Mouse (Mus musculus): ENCODE measurements around the gene Ankrd33b. TPM values are rescaled to one million over a fixed set of nuclear protein-coding genes. Genes with fewer than 3 reads are reported as not detected.

Ankrd33b gene
- total RNA-seq, 2 experiments from 2014 or later, result 70.4 to 76.4 TPM

DNA sequence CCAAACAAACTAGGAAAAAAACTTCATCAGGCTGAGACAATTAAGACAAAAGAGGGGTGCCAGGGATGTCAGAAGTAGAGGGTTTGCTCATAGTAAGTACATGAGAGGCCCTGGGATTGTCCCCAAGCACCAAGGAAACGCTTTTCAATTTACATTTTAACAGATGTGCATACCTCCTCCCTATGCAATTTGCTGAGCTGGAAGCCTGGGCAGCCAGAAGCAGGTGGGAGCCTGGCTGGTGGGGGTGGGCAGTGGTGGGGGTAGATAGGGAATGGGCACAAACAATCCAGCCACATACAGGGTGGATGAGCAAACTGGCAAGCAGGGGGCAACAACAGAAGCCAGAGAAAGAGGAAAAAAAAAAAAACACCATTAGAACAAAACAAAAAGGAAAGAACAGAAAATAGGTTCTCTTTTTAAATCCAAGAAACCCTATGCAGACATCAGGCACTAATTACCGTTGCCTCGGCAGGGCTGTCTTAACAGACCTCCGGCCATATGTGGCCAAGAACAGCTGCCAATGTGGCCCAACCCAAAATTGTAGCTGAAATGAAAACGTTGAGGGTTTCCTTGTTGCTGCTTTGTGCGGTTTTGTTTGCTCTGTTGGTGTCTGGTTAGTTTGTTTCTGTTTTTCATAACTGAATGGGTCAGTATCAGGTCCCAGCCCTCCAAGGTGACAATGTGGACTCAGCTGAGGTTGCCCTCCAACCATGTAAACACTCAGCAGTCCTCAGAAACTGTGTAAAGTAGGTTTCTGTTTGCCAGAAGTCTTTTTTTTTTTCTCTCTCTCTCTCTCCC lies 49.2 kb downstream of the Ankrd33b start:
- no peak for DNase-seq (ENCODE audit: low spot score in 2 of 2)
- intact Hi-C loops (cut with DNase I), result loop anchor here (2.0 to 5.0 kb wide), 4 partner anchors 18 to 269 kb away; partner anchors contain the start of gene Ankrd33b

DNA sequence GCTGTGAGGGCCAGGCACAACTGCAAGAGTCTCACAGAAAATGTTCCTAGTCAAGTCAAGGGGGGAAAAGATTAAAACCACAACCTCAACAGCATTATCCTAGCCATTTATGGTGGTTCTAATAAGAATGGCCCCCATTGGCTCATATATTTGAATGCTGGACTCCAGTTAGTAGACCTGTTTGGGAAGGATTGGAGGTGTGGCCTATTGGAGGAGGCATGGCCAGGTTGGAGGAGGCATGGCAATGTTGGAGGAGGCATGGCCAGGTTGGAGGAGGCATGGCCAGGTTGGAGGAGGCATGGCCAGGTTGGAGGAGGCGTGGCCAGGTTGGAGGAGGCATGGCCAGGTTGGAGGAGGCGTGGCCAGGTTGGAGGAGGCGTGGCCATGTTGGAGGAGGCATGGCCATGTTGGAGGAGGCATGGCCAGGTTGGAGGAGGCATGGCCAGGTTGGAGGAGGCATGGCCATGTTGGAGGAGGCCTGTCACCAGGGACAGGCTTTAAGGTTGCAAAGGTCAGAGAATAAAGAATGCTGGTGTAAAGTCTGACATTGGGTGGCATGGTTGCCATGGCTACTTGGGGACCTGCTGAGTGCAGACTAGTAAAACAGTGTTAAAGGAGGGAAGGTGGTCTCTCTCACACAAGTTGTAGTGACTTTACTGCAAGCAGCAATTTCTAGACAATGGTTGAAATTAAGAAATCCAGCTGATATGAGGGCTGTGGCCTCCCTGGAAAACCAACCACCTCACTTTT lies 50.3 kb downstream of the Ankrd33b start:
- no peak for DNase-seq (ENCODE audit: low spot score in 2 of 2)
- intact Hi-C loops (cut with DNase I), result loop anchor here (5.0 kb wide), 3 partner anchors 50 to 270 kb away; partner anchors contain the start of gene Ankrd33b

DNA sequence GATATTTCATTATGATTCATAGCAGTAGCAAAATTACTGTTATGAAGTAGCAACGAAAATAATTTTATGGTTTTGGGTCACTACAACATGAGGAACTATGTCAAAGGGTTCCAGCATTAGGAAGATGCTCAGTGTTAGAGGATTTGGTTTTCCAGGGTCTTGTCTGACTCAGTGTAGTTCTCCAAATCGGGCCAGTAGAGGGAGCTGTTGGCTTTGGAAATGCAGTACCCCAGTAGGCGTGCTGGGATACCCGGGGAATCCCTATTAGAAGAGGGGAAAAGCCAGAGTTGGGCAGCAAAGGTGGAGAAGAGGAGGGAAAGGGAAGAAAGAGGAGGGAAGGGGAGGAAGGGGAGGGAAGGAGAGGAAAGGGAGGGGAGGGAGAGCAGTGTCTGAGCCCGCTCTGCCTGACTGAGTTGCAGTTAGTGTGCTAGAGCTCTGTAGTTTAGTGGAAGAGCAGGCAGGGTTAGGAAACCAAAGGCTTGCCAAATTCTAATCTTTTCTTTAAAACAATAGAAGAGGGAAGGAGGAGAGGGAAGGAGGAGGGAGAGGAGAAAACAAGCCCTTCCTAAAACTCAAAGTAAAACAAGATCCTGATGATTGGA lies 51.8 kb downstream of the Ankrd33b start:
- intact Hi-C loops (cut with DNase I), result loop anchor here (1.0 to 5.0 kb wide), 4 partner anchors 52 to 272 kb away; partner anchors contain the start of gene Ankrd33b
- DNase-seq (ENCODE audit: low spot score in 2 of 2), result peak; percentile 74 to 80

DNA sequence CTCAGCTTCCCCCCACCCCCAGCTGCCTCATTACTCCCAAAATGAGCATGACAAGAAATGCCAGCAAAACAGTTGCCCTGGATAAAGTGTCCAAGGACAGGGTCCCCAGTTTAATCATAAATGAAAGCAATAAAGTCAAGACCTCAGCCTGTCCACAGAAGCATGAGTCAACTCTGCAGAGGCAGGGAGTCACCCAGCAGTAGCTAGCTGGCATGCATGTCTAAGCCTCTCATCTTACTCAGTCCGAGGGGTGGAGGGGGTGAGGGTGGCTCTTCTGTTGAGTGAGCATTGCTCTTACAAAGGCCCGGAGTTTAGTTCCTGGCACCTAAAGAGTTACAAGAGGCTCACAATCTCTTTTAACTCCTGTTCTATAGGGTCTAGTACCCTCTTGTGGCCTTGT lies 55.5 kb downstream of the Ankrd33b start:
- intact Hi-C loops (cut with DNase I), result no loop called here

DNA sequence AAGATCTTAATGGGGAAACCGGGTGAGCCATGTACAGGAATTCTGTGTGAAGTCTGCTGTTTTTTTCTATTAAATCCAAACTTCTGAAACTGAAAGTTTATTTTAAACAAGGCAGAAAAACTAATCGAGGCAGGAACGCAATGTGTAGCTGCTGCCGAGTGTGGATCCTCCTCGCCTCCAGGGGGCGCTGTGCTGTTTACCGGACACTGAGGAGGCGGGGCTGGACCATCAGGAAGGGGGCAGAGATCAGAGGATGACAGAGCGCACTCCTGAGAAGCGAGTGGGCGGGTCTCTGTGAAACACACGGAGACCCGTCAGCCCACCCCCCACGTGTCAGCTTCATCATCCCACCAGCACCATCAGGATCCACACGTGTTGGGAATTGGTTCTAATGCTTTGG lies 58.0 kb downstream of the Ankrd33b start:
- DNase-seq (ENCODE audit: low spot score in 2 of 2), result no peak
- intact Hi-C loops (cut with DNase I), result no loop called here

More for the DNA sequence above, 55.5 kb downstream of the Ankrd33b start:
- no peak for DNase-seq (ENCODE audit: low spot score in 2 of 2)

DNA sequence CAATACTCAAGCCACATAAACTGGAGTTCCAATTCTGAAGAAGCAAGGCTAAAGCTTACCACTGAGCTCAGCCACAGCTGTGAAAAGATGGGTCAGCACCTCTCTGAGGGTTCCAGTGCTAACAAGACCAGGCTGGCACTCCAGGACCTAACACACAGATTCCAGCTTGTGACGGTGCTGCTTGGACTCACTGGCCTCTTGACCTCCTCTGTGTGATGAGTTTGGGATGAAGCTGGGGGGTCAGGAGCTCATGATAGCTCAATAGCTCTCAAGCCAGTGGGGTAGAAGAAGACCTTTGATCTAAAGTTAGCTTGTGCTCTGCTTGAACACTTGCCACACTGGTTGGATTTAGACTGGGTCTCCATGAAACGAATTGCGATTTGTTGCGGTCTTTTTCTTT lies 60.8 kb downstream of the Ankrd33b start:
- intact Hi-C loops (cut with DNase I), result no loop called here

DNA sequence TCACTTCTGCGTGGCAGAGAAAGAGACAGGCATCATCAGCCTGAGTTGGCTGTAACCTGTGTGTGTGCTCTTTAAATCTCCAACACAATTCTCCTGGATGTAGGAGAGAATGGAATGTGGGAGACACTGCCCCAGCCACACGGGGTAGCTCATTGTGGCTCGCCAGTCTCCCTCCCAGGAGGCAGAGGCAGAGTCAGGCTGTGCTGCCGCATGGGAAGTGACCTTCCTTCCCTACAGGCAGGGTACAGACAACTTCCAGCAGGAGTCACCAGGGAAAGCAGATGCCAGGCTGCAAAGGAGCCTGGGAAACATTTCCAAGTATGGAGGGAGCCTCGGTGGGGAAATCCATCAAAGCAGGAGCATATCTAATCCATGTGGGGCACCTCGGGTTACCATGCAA lies 62.3 kb downstream of the Ankrd33b start:
- no peak for DNase-seq (ENCODE audit: low spot score in 2 of 2)
- intact Hi-C loops (cut with DNase I), result no loop called here

More for the DNA sequence above, 60.8 kb downstream of the Ankrd33b start:
- DNase-seq (ENCODE audit: low spot score in 2 of 2), result no peak

DNA sequence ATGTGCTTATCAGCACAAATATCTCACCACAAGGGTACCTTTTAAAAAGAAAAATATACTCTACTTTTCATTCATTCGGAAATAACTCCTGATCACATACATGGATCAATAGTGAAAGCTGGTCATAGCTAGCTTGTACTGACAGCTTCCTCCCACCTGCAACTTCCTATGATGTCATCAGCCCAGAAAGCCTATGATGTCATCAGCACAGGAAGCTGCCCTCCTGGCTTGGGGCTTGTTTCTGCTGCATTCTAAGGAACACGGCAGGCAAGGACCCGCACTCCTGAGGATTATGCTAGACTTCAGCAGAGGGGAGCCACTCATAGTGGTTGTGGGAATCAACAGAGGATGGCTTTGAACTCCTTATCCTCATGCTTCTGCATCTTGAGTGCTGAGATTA lies 63.2 kb downstream of the Ankrd33b start:
- intact Hi-C loops (cut with DNase I), result no loop called here
- DNase-seq (ENCODE audit: low spot score in 2 of 2), result no peak

DNA sequence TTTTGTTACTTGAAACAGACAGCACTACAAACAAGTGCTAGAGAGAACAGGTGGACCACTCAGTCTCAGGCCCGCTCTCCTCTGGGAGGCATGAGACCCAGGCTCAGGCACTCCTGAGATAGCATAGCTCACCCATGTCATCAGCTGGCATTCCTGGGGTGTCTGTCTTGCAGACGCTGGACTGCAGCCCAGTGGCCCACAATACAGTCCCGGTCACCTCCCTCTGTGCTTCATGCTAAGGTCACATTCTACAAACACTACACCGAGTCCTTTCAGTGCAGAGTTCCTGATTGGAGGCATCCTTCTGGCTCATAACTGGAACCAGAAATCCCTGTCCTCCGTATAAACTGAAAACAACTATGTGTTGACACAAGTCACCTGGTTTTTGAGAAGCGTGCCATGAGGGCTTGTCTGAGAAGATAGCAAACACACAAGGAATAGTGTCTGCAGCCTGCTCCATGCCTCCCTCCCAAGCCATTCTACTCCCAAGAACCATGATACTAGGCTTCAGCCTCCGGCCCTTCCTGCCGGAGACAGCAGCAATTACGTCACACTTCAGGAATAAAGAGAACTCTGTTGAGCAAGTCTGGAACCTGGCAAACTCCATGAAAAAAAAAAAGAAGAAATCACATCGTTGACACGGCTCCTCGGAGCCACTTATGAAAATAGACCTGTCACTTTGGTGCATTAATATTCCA lies 65.1 kb downstream of the Ankrd33b start:
- intact Hi-C loops (cut with DNase I), result no loop called here
- no peak for DNase-seq (ENCODE audit: low spot score in 2 of 2)

DNA sequence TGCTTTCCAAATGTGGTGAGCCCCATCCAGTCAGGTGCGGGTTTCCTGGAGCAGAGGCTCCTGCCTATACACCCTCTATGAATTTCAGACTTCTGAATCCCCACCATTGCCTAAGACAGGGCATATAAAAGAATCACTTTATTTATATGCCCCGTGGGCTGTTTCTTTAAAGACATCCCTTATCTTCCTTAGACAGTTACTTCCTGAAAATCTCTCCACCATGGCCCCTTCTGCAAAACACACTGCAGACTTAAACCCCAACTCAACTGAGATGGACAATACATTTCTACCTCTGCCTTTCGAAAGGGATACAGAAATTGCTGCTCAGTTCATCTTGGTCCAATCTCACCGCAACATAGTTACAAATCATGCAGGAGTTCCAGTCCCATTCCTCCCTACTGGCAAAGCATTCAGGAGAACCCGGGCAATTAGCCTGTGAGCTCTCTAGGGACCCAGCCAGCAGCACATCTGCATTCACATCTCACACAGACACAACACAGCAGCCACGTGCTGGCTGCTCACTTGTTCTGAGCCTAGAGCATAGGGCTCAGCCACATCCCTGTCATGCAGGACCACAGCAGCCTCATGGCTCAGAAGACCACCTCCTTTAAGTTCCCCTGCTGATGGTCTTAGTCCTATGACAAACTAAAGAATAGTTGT lies 68.1 kb downstream of the Ankrd33b start:
- DNase-seq (ENCODE audit: low spot score in 2 of 2), result no peak
- intact Hi-C loops (cut with DNase I), result no loop called here

DNA sequence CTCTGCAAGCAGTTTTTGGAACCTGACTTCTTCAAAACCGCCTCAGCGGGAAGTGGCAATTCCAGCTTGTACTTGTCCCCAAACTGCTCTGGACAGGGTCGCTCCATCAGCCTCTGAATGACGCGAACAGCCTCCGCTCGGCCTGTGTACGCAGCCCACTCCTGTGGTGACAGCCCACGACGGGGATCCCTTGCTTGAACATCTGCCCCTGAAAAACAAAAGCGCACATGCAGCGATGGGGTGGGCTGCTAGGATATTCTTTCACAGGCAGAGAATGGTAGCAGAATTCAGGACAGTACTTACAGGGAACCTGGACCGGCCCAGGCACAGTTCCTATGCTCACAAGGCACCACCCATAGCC lies 69.8 kb downstream of the Ankrd33b start:
- intact Hi-C loops (cut with DNase I), result no loop called here
- DNase-seq (ENCODE audit: low spot score in 2 of 2), result no peak

DNA sequence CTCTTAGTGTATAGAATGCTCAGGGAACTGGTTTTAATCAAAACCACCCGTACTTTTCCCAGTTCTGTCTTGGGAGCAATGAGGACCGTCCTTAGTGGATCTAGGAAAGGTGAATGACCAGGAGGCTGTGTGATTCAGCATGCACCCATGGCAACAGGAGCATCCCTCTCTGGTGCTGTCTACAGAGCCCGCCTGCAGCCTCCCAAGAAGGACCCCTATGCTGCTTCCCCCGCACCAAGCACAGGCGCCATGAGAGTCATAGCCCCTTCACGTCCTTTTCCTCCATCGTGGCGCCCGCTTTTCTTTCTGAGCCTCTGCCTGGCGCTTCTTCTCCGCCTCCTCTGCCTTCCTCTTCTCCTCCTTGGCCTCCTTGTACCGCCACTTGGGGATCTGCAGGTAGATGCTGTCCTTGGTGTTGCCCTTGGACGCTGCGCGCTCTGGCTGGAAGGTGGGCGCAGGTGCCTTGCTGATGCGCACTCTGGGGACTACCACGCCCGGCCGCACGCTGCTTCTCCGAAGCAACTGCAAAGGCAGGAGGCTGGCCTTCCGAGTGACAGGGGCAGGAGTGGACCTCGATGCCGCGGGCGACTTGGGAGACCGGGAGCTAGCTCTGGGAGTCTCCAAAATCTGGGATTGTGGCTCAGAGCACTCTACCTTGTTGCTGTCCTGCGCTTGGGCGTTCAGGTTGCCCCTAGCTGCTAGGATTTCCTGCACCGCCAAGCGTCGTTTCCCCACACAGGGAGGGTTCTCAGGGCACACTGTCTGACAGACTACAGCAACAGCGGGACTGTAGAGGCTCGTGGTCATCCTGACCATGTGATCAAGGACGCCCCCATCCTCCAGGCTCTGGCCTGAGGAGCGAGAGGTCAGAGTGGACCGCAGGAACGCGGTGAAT lies 70.4 kb downstream of the Ankrd33b start:
- intact Hi-C loops (cut with DNase I), result no loop called here
- no peak for DNase-seq (ENCODE audit: low spot score in 2 of 2)

DNA sequence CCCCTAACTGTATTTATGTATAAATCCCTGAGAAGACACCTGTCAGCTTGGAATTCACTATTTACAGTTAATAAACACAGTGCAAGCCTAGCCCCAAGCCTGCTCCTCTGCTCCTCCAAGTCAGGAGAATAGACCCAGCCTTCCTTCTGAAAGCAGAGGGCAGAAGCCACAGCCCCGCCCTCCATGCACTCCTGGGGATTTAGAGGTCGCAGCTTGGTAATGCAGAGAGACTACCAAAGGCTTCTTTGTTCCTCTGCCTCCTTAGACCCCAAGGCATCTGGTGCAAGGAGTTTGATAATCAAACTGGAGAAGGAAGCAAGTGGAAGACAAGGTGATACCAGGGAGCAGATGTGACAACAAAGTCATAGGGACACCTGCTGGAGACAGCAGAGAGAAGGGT lies 73.2 kb downstream of the Ankrd33b start:
- intact Hi-C loops (cut with DNase I), result no loop called here
- no peak for DNase-seq (ENCODE audit: low spot score in 2 of 2)

DNA sequence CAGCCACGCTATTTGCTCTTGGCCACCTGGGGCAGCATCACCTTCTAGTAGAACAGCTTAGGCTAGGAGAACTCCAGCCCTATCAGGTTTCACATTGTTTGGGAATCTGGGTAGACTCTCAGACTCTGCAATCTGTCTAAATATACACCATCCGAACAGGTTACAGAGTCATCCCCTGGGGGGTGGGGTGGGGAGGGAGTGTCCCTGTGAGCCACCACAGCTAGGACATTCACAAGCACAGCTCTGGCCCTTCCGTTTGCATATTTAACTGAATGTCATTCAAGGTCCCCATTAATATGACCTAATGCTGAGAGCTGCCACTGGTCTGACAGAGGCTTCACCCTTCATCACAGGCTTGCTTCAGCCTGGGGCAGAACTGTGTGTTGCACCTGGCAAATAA lies 74.9 kb downstream of the Ankrd33b start:
- no peak for DNase-seq (ENCODE audit: low spot score in 2 of 2)
- intact Hi-C loops (cut with DNase I), result no loop called here

DNA sequence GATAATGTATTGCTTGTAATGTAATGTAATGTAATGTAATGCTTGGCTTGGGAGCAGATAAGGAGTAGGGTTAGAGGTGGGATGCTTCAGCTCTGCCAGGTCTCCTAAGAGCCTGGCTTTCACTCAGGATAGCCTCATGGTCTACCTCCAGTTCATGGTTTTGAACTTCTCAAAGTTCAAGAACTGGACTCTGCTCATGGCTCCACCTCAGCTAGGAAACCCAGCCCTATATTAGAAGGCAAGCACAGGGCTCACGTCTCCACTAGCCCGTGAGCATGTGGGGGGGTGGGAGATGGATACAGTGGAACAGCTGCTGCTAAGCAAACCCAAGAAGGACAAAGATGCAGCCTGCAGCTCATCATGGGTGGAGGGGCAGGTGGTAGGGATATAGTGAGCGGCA lies 81.8 kb downstream of the Ankrd33b start:
- DNase-seq (ENCODE audit: low spot score in 2 of 2), result no peak
- intact Hi-C loops (cut with DNase I), result no loop called here

DNA sequence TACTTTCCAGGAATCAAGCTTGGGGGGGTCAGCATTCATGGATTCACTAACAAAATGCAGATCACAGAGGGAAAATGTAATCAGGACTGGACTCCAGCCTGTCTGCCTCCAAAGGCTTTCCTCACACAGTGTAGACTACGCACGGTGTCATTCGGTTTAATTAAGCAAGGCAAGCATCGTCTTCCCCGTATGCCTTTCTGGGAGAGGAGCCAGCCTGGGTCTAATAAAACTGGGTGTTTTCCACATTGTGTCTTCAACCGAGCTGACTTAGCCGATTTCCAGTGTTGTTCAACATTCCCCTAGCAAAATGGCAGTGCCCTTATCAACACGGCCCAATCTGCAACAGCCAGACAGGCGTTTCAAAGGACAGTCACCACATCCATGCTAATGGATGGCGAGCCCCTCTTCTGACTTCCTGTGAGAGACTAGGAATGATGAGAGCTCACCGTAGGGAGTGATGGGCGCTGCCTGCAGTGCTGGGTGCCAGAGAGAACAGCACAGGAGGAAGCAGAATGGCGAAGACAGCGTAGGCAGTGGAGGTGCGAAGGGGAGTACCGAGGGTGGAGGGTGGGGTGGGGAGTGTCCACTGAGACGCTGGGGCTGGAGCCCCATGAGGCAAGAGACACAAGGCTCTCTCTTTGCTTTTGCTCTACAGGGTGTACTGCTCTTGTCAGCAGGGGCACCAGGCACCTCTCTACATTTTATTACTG lies 82.4 kb downstream of the Ankrd33b start:
- intact Hi-C loops (cut with DNase I), result no loop called here
- DNase-seq (ENCODE audit: low spot score in 2 of 2), result no peak

DNA sequence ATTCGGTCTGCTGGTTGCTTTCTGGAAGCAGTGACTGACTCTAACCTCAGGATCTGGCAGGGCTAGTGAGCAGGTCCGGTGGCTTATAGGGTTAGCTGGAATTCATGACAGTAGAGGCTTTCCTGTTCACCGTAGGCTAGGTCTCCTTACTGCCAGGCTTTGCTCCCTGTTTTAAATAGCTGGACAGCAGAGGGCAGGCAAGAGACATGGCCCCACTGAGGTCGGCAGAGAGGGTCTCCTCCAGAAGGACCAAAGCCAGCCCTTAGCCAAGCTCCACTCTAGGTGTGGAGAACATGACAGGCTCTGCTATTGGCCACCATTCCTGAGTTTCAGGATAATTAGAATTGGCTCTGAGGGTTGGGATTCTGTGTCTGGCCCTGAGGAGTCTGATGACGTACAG lies 83.4 kb downstream of the Ankrd33b start:
- intact Hi-C loops (cut with DNase I), result no loop called here
- DNase-seq (ENCODE audit: low spot score in 2 of 2), result no peak

DNA sequence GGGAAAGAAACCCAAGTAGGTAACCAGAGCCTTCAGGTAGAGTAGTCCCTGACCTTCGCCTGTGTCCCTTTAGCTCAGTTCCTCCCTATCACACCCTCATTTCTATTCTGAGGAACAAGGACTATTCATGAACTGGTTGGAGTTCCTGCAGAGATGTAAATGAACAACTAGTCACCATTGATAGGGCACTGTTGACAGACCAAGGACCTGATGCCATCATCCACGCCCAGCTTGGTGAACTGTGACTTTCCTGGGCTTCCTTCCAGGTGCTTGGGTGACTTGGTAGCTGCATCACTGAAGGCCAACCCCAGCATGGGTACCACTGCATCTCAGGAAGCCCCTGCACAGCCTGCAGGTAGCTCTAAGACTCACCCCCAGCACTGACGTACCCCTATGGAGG lies 85.2 kb downstream of the Ankrd33b start:
- DNase-seq (ENCODE audit: low spot score in 2 of 2), result no peak
- intact Hi-C loops (cut with DNase I), result no loop called here

Measured in left cerebral cortex, postnatal 36 days (tissue).